Mouse (Mus musculus): ENCODE data around the gene Osbp2.

Gene Osbp2

GRCm38 (mm10) chr11:3766964-3767363, 96.7 kb downstream of the Osbp2 start:
- in situ Hi-C loops (cut with MboI; ENCODE audit: unreplicated experiment in 2 of 2), result no loop called here

GRCm38 (mm10) chr11:3764352-3764751, 99.4 kb downstream of the Osbp2 start:
- in situ Hi-C loops (cut with MboI; ENCODE audit: unreplicated experiment in 2 of 2), result no loop called here

GRCm38 (mm10) chr11:3761775-3762501, 101.8 kb downstream of the Osbp2 start:
- in situ Hi-C loops (cut with MboI; ENCODE audit: unreplicated experiment in 2 of 2), result no loop called here

- in situ Hi-C loops (cut with MboI; ENCODE audit: unreplicated experiment in 2 of 2), result no loop called here
Observed at GRCm38 (mm10) chr11:3761339-3761738, 102.4 kb downstream of the Osbp2 start.

GRCm38 (mm10) chr11:3759433-3759832, 104.3 kb downstream of the Osbp2 start:
- in situ Hi-C loops (cut with MboI; ENCODE audit: unreplicated experiment in 2 of 2), result no loop called here

- in situ Hi-C loops (cut with MboI; ENCODE audit: unreplicated experiment in 2 of 2), result no loop called here
Observed at GRCm38 (mm10) chr11:3755341-3755740, 108.4 kb downstream of the Osbp2 start.

GRCm38 (mm10) chr11:3754685-3755084, 109.0 kb downstream of the Osbp2 start:
- in situ Hi-C loops (cut with MboI; ENCODE audit: unreplicated experiment in 2 of 2), result no loop called here

- in situ Hi-C loops (cut with MboI; ENCODE audit: unreplicated experiment in 2 of 2), result no loop called here
Observed at GRCm38 (mm10) chr11:3753897-3754296, 109.8 kb downstream of the Osbp2 start.

- in situ Hi-C loops (cut with MboI; ENCODE audit: unreplicated experiment in 2 of 2), result no loop called here
Observed at GRCm38 (mm10) chr11:3752766-3753165, 110.9 kb downstream of the Osbp2 start.

GRCm38 (mm10) chr11:3749831-3750230, 113.9 kb downstream of the Osbp2 start:
- in situ Hi-C loops (cut with MboI; ENCODE audit: unreplicated experiment in 2 of 2), result no loop called here

- in situ Hi-C loops (cut with MboI; ENCODE audit: unreplicated experiment in 2 of 2), result no loop called here
Observed at GRCm38 (mm10) chr11:3742449-3742848, 121.3 kb downstream of the Osbp2 start.

- in situ Hi-C loops (cut with MboI; ENCODE audit: unreplicated experiment in 2 of 2), result no loop called here
Observed at GRCm38 (mm10) chr11:3741183-3741582, 122.5 kb downstream of the Osbp2 start.

- in situ Hi-C loops (cut with MboI; ENCODE audit: unreplicated experiment in 2 of 2), result no loop called here
Observed at GRCm38 (mm10) chr11:3738778-3739177, 124.9 kb downstream of the Osbp2 start.

GRCm38 (mm10) chr11:3735715-3736114, 128.0 kb downstream of the Osbp2 start:
- in situ Hi-C loops (cut with MboI; ENCODE audit: unreplicated experiment in 2 of 2), result no loop called here

- in situ Hi-C loops (cut with MboI; ENCODE audit: unreplicated experiment in 2 of 2), result no loop called here
Observed at GRCm38 (mm10) chr11:3733933-3734636, 129.6 kb downstream of the Osbp2 start.

GRCm38 (mm10) chr11:3731469-3731868, 132.2 kb downstream of the Osbp2 start:
- in situ Hi-C loops (cut with MboI; ENCODE audit: unreplicated experiment in 2 of 2), result no loop called here

- in situ Hi-C loops (cut with MboI; ENCODE audit: unreplicated experiment in 2 of 2), result no loop called here
Observed at GRCm38 (mm10) chr11:3727438-3728105, 136.1 kb downstream of the Osbp2 start.

- in situ Hi-C loops (cut with MboI; ENCODE audit: unreplicated experiment in 2 of 2), result no loop called here
Observed at GRCm38 (mm10) chr11:3725331-3726054, 138.2 kb downstream of the Osbp2 start.

- in situ Hi-C loops (cut with MboI; ENCODE audit: unreplicated experiment in 2 of 2), result no loop called here
Observed at GRCm38 (mm10) chr11:3724726-3725125, 139.0 kb downstream of the Osbp2 start.

GRCm38 (mm10) chr11:3723910-3724309, 139.8 kb downstream of the Osbp2 start:
- in situ Hi-C loops (cut with MboI; ENCODE audit: unreplicated experiment in 2 of 2), result no loop called here

- in situ Hi-C loops (cut with MboI; ENCODE audit: unreplicated experiment in 2 of 2), result no loop called here
Observed at GRCm38 (mm10) chr11:3722861-3723260, 140.8 kb downstream of the Osbp2 start.
